Mouse (Mus musculus) heart, postnatal 36 days (tissue): ENCODE results near the gene Tfip11. TPM values are rescaled to one million over a fixed set of nuclear protein-coding genes. Genes with fewer than 3 reads are reported as not detected.
"Not testable (repeated sequence)": the region's sequence is repeated elsewhere in the genome, so short reads cannot be mapped to it uniquely, and the experiment has no call there.

ENCODE experiments used
- DNase-seq, 2 experiments: peaks; one replicate each; pipeline ENCODE4 v3.0.0; 2021 to 2022
- intact Hi-C: fragments of 180-260 bp; cut with DNase I; formaldehyde crosslinking; loops from one replicate; pipeline ENCODE4 v1.15.1; 2025
- total RNA-seq, 2 experiments: library from RNA; stranded (reverse); gene quantifications; 2 replicates each; pipeline ENCODE4 v1.2.3; 2021

Gene Tfip11
- total RNA-seq, 2 experiments from 2014 or later, result 17.9 to 21.7 TPM

DNA sequence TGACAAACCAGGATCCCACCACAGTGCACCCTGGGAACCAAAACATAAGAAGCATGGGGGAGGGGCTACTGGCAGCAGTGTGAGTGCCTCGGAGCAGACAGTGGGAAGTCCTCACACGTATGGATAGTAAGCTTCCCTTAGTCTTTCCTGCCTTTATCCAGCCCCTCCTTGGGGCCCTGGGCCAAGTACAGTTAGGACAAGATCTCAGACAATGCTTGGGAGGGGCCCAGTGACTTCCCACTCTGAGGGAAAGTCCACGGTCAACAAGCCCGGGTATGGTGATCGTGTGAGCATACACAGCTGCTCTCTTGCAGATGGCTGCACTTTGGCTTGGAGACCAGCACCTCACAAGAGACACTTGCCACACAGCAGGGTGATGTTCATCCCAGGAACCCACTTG, 8.8 kb upstream of the Tfip11 start:
- intact Hi-C loops, result loop anchor here (2.0 kb wide), 1 partner anchor 17 kb away; no protein-coding TSS in a partner anchor
- DNase-seq, result peak in 1 of 2 experiments; percentile 33

DNA sequence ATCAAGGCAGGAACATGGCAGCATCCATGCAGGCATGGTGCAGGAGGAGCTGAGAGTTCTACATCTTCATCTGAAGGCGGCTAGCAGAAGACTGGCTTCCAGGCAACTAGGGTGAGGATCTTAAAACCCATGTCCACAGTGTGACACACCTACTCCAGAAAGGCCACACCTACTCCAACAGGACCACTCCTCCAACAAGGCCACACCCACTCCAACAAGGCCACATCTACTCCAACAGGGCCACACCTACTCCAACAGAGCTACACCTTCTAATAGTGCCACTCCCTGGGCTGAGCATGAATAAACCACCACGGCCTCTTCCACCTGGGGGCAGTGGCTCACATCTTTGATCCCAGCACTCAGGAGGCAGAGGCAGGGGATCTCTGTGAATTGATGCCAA, 6.8 kb upstream of the Tfip11 start:
- DNase-seq, intact Hi-C loops: not testable (repeated sequence)

DNA sequence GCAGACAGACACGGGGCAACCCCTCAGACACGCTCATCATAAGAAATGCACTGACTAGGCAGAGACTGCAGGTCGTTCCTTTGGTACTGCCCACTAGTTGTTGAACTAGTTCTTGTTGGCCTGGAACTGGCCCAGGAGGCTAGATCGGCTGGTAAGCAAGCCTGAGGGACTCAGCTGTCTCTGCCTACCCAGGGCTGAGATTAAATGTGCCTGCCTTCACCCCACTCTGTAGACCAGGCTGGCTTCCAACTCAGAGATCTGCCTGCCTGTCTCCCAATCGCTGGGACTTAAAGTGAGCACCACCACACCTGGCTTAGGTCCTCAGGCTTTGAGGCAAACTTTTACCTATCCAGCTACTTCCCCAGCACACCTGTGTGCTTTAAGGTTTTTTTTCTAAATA, 5.8 kb upstream of the Tfip11 start:
- DNase-seq, result no peak
- intact Hi-C loops, result no loop called here

DNA sequence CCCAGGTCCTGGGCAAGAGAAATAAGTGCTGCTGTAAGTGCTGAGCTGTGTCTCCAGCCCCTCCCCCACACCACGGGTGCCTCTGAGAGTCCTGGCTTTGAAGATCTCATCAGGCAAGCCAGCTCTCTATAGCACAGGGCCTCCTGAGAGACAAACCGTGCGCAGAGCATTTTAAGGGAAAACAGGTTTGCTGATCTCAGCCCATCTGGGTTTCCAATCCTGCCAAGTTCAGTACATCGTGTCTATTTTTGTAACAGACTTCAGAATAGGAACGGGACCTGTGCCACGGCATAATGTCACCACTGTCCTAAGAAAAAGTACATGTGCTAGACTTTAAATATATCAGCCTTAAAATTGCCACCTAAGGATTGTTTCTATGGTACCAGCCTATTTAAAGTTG, 5.2 kb upstream of the Tfip11 start:
- no peak for DNase-seq
- intact Hi-C loops, result no loop called here

DNA sequence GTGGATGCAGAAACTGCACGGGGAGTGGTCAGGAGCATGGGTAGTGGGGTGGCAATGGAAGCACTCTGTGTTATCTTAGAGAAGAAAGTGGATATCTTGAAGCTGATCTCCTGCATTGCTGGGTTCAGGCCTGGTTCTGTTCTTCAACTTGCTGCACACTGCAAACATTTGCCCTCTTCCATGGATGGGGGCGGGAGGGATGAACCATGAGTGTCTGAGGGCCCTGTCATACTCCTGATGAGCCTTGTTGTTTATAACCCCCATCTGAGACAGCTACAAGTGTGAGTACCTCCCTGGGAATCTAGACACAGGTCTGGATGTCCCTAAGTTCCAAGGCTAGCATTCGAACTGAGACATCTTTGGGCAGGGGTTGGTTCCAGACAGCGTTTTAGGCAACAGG, 4.8 kb upstream of the Tfip11 start:
- no peak for DNase-seq
- intact Hi-C loops, result no loop called here

DNA sequence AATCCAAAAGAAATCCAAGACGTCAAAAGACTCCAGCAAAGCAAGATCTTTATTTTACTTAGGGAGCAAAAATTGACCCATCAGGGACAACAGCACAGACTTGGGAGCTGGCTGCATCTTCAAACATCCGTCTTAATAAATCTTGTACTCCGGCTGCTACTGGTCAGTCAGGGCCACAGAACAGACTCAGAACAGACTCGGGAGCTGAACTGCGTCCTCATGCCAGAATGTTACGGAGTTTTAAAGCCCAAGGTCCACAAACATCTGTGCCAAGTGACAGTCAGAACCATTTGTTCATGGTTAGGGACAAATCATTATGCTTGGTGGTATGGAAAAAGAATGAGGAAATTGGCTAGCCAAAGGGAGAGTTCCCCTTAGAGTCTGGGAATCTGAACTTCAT, 2.9 kb upstream of the Tfip11 start:
- intact Hi-C loops, result no loop called here
- DNase-seq, result no peak

DNA sequence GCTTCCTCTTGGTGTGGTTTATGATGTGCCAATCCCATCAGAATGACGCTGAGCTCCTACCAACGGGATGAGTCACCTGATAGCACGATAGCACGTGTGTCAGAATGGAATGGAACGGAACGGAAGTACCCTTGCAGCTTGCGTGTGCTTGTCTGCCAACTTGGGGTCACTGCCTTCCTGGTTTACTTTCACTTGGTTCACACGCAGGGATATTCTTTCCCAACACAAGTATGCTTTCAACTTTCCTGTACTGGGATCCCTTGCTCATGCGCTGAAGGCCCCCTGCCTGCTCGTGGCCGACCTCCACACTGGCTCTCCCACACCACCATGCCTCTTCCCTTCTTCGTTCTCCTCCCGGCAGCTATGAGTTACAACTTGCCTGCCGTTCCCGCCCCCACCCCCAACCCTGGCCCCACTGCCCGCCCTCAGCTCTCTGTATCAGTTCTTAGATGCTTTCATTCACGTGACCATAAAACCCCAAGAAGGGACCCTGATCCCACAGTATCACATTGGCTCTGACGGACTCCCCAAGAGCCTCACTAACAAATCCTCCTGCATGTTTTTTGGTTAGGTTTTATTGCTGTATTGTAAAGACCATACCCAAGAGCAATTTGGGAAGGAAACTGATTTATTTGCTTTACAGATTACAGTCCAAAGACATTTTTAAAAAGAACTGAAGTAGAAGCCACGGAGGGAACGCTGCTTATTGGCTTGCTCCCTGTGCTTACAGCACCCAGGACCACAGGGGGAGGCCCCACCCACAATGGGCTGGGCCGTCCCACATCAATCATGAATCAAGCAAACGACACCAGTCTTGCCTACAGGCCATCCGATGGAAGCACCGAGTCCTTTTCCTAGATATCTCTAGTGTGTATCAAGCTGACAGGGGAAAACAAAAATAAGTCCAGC, 1.3 kb upstream of the Tfip11 start:
- peak in 1 of 2 experiments; percentile 48 for DNase-seq
- intact Hi-C loops, result loop anchor here (2.0 kb wide), 1 partner anchor 40 kb away; no protein-coding TSS in a partner anchor

DNA sequence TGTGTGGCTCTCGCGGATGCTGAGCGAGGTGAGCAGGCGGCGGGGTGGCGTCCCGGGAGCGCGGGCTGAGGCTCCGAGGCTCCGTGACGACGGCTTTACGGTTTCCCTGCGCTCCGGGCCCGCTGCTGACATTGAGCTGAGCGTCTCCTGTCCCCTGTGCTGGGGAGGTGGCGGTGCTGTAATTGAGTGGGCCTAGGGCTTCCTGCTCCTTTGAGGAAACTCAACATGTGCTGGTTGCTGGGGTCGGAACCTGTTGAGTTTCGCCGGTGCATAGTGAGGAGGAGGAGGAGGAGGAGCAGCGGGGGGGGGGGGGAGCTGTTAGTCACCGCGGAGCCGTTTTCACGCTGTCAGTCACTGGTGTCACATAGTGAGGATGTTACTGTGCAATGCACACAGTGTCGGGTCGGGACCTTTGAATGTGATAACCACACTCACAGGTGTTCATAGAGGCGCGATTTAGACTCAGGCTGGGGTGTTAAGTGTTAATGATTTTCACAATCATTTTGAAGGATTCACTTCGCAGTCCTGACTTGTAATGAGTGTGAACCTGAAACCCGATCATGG, 370 bp downstream of the Tfip11 start:
- DNase-seq, result no peak
- intact Hi-C loops, result loop anchor here (1.0 to 2.0 kb wide), 3 partner anchors 16 to 86 kb away; partner anchors contain the start of gene Tpst2

DNA sequence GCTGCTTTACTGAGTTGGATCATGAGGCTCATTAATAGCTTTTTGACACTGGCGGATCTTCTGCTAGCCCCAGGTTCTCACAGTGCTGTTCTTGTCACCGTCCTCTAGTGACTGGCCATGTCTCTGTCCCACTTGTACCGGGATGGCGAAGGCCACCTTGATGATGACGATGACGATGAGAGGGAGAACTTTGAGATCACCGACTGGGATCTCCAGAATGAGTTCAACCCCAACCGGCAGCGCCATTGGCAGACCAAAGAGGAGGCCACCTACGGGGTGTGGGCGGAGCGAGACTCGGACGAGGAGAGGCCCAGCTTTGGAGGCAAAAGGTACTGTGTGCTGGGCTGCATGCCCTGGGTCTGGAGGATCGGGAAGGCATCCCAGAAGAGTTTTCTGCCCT, 1.7 kb downstream of the Tfip11 start:
- intact Hi-C loops, result loop anchor here (2.0 kb wide), 2 partner anchors 51 to 87 kb away; partner anchors contain the start of gene Tpst2
- no peak for DNase-seq

DNA sequence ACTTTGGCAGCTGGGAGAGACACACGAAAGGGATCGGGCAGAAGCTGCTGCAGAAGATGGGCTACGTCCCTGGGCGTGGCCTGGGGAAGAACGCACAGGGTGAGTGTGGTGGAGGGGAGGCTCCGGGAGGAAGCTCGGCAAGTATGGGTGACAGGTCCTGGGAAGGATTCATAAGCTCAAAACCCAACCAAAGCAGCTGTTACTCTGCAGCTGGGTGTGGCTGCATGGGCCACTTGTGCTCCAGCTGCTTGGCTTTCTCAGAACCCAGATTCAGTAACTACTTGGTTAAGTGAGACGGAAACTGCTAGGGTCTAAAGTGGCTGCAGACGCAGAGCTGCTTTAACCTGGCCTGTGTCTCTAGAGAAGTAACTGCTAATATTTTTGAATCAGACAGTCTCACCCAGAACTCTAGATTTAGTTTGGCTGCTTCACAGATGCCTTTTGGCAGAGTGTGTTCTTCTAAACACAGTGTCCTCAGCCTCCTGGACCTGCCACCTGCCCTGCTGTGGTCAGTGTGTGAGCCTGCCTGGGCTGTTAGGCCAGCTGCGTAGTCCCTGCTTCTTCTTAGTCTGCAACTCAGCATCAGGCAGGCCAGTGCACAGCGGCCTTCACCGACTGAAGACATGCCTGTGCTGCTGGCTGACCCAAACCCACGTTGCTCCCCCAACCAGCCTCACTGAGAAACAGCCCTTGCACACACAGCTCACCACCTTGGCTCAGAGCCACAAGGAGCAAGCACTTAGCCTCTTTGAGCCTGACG, 3.8 kb downstream of the Tfip11 start:
- intact Hi-C loops, result no loop called here
- no peak for DNase-seq

DNA sequence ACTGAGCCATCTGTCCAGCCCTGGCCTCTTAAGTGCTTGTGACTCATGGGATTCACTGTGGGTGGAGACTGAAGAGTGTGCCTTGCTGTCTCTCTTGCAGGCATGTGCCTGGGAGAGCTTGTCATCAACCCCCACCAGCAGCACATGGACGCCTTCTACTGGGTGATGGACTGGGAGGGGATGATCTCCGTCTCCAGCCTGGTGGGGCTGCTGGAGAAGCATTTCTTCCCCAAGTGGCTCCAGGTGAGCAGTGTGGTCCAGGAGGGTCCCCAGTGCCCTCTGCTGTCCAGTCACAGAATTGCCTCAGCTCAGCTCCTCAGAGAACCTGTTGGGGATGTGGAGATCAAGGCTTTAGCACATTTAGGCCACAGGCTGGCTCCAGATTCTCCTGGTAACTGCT, 9.3 kb downstream of the Tfip11 start:
- DNase-seq, result peak; percentile 54 to 71
- intact Hi-C loops, result loop anchor here (1.0 kb wide), 1 partner anchor 95 kb away; no protein-coding TSS in a partner anchor

DNA sequence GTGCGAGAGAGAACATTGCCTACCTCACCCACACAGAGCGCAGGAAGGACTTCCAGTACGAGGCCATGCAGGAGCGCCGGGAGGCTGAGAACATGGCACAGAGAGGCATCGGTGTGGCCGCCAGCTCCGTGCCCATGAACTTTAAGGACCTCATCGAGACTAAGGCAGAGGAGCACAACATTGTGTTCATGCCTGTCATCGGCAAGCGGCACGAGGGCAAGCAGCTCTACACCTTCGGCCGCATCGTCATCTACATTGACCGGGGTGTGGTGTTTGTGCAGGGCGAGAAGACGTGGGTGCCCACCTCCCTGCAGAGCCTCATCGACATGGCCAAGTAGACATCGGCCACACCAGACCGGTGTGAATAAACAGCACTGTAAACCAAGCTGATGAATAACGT, 10.8 kb downstream of the Tfip11 start:
- intact Hi-C loops, result no loop called here
- no peak for DNase-seq

DNA sequence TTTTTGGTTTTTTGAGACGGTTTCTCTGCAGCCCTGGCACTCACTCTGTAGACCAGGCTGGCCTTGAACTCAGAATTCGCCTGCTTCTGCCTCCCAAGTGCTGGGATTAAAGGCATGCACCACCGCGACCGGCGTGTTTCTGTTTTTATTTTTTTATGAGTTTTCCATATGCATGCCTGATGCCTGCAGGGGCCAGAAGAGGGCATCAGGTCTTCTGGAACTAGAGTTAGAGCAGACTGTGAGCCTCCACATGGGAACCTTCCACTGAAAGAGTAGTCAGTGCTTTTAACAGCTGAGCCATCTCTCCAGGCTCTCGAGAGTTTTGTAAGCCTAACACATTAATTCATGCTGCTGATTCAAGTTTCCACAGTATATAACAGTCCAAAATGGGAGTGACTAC, 13.1 kb downstream of the Tfip11 start:
- no peak for DNase-seq
- intact Hi-C loops, result no loop called here

DNA sequence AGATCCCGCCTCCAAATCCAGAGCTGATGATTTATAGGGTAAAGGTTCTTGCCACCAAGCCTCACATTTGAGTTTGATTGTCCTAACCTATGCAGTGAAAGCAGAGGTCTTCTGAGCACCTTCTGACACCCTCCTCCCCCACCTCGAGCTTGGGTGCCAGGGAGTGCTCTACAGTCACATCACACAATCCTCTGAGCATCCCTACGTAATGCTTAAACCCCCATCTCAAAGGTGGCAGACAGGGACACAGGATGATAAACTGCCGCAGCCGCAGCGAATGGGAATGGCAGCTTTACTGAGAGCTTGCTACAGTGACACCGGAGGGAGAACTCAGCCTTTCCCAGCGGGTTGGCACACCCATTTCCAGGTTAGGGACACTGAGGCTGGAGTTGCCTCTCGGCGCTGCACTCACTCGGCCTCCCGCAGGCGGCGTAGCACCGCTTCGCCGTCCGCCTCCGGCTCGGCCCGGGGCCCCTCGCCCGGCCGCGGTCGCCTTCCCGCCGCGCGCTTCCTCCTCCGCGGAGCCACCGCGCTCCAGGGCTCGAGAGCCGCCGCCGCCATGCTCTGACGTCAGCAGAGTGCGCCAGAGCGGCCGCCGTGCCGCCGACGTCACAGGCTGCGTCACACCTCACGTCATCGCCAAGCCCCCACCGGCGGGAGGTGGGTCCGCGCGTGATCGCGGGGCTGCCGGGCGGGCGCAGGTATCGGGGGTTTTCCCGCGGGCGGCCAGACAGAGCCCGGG, 16.5 kb downstream of the Tfip11 start, which contains the start of the genes Srrd and Hps4:
Gene Srrd (minus strand): TSS at position 578 of the 742 bp plus-strand sequence.
Gene Hps4 (plus strand): TSS at position 621 of the 742 bp plus-strand sequence.
- peak; percentile 91 to 93 for DNase-seq
- intact Hi-C loops, result loop anchor here (1.0 to 5.0 kb wide), 3 partner anchors 16 to 85 kb away; partner anchors contain the start of genes Tfip11 and Tpst2

DNA sequence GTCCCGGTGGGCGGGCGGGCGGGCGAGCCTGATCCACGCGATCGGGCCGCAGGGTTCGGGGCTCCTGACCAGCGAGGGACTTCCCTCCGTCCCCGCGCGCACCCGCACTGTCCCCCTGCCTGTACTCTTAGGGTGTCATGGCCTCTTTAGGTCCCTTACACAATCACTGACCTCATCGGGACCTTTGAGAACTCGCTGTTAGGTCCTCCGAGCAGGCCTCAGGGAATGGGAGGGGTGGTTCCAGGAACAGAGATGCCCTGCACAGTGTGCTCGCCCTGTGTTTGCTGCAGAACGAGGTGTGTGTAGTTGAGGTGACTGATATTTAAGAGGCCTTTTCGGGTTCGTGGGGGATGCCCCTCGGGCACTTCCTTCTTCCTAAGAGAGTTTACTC, 17.0 kb downstream of the Tfip11 start:
- intact Hi-C loops, result loop anchor here (5.0 kb wide), 2 partner anchors 66 to 84 kb away; partner anchors contain the start of gene Tpst2
- no peak for DNase-seq

DNA sequence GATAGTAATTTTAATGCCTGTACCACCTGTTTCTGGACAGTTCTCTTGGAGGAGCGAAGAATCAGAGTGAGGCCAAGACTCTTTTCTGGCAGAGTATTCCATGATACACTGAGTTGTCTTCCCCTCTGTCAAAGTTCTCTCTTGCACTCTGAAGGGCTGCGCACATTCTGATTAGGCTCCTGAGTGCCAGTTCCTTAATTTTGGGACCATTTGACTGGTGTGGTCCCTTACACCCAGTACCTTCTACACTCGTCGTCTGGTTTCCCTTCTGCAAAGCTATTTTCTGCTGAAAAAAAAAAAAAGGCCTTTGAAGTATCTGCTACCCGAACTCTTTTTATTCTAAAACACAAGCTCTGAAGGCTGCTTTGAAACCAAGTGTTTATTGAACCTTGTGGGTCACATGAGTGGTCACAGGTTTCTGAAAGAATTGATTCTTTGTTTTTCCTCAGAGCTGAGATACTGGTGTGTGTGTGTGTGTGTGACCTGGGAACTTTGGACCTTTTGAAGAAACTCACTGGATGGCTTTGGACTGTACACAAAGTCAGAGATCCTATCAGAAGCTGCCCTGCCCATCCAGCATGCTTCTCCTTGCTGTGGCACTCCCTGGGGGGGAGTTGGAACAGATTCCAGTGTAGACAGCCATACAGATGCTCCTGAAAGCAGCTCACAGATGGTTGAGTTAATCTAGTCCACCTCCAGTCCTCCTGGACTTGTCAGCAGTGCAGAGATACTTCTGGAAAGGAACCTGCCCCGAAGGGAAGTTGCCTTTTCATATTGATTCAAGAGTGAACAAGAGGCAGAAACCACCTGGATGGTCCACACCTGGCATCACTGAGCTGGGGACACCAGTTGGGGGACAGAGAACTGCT, 18.2 kb downstream of the Tfip11 start:
- DNase-seq, result no peak
- intact Hi-C loops, result loop anchor here (5.0 kb wide), 2 partner anchors 67 to 83 kb away; partner anchors contain the start of gene Tpst2

DNA sequence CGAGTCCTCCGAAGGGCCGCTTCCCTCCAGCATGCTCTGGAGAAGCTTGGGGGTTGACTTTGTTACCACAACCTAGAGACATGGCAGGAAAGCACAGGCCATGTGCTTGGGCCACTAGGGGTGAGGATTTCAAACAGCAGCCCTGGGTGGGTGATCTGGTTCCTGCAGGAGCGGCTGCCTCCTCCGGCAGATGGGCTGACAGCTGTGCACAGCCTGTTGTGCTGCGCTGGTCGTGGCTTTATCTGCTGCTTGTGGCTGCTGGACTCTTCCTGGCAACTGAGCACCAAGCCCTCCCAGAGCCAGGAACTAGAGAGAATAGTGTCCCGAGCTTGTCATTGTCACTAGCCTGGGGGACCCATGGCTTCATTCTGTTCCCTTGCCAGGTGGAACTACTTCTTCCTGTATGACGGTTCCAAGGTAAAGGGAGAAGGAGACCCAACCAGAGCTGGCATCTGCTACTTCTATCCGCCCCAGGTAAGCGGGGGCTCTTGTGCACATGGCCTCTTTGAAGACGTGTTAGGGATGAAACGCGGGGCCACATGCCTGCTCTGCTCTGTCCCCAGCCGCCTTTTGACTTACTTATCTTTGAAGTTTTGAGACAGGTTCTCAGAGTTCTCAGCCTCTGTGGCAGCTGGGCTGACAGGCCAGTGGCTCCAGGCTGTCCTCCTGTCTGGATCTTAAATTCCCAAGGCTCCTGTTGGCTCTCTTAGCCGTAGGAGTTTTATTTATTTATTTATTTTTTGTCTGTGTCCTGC, 20.2 kb downstream of the Tfip11 start:
- intact Hi-C loops, result no loop called here
- peak in 1 of 2 experiments; percentile 11 for DNase-seq

DNA sequence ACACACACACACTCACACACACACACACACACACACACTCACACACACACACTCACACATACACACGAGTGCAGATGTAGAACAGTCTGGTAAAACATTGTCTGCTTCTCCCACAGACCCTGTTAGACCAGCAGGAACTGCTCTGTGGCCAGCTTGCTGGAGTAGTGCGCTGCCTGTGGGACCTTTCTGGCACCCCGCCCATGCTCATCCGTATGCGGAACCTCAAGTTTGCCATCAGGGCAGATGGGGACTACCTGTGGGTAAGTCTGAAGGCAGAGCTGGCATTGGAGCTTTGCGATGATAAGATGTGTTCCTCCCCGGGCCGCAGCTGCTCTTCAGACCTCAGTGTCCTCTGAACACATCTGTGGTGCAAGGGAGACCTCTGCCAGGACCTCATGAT, 23.0 kb downstream of the Tfip11 start:
- no peak for DNase-seq
- intact Hi-C loops, result no loop called here
